Mouse (Mus musculus): Measurements from ENCODE around the gene Ccr7. TPM values are rescaled to one million over a fixed set of nuclear protein-coding genes. Genes with fewer than 3 reads are reported as not detected.

The Ccr7 gene
- 0.09 TPM in 1 of 2 replicates, not detected in the other for polyA plus RNA-seq (2015; fragmentation: Nextera tagmentation; extraction: Ambion mirVana)

- no peaks in the 10 kb centered on the region for H3K27me3 ChIP-seq (replicated peaks)
- H3K9ac ChIP-seq: no peak within 1 kb of the TSS
- H3K4me2 ChIP-seq: no peak within 1 kb of the TSS
- no peaks in the 10 kb centered on the region for H3K4me1 ChIP-seq
- ATAC-seq (replicated peaks): no peak
- no peak within 1 kb of the TSS for H3K27ac ChIP-seq
- no peaks in the 10 kb centered on the region for H3K36me3 ChIP-seq (replicated peaks)
- H3K9me3 ChIP-seq: no peaks in the 10 kb centered on the region
- no peak within 1 kb of the TSS for H3K4me3 ChIP-seq
- WGBS: 84% methylated on average over 12 of the region's 12 CpGs
Observed at GRCm38 (mm10) chr11:99154987-99155641, at the start of gene Ccr7. TSS of gene Ccr7 (minus strand) at chr11:99155077.

GRCm38 (mm10) chr11:99189154-99189582 lies 34.3 kb upstream of the Ccr7 start:
- ATAC-seq (replicated peaks): no peak
- Histone ChIP-seq H3K4me2 (no peak overlapping the region), H3K27ac (no peak overlapping the region), H3K4me3 (no peak overlapping the region), H3K9me3 (no peaks in the 10 kb centered on the region), H3K36me3 (replicated peaks) (no peaks in the 10 kb centered on the region), H3K27me3 (replicated peaks) (no peaks in the 10 kb centered on the region), H3K4me1 (no peaks in the 10 kb centered on the region), H3K9ac (no peak overlapping the region)
- WGBS: 20% methylated on average over 14 of the region's 14 CpGs

GRCm38 (mm10) chr11:99187348-99187747 lies 32.5 kb upstream of the Ccr7 start:
- no peak overlapping the region for H3K9ac ChIP-seq
- 96% methylated on average over 4 of the region's 4 CpGs for WGBS
- no peaks in the 10 kb centered on the region for H3K9me3 ChIP-seq
- no peak overlapping the region for H3K4me3 ChIP-seq
- no peaks in the 10 kb centered on the region for H3K36me3 ChIP-seq (replicated peaks)
- no peaks in the 10 kb centered on the region for H3K4me1 ChIP-seq
- no peaks in the 10 kb centered on the region for H3K27me3 ChIP-seq (replicated peaks)
- no peak overlapping the region for H3K27ac ChIP-seq
- ATAC-seq (replicated peaks): no peak
- no peak overlapping the region for H3K4me2 ChIP-seq

GRCm38 (mm10) chr11:99186836-99187235 lies 32.0 kb upstream of the Ccr7 start:
- Histone ChIP-seq H3K4me3 (no peak overlapping the region), H3K27ac (no peak overlapping the region), H3K4me2 (no peak overlapping the region), H3K36me3 (replicated peaks) (no peaks in the 10 kb centered on the region), H3K27me3 (replicated peaks) (no peaks in the 10 kb centered on the region), H3K4me1 (no peaks in the 10 kb centered on the region), H3K9ac (no peak overlapping the region), H3K9me3 (no peaks in the 10 kb centered on the region)
- ATAC-seq (replicated peaks): no peak
- WGBS: 76% methylated on average over 2 of the region's 2 CpGs

- H3K27ac ChIP-seq: no peak overlapping the region
- no peaks in the 10 kb centered on the region for H3K4me1 ChIP-seq
- ATAC-seq (replicated peaks): no peak
- H3K27me3 ChIP-seq (replicated peaks): no peaks in the 10 kb centered on the region
- no peaks in the 10 kb centered on the region for H3K9me3 ChIP-seq
- no peak overlapping the region for H3K9ac ChIP-seq
- H3K36me3 ChIP-seq (replicated peaks): no peaks in the 10 kb centered on the region
- H3K4me3 ChIP-seq: no peak overlapping the region
- no peak overlapping the region for H3K4me2 ChIP-seq
- WGBS: 80% methylated on average over 11 of the region's 11 CpGs
Observed at GRCm38 (mm10) chr11:99182575-99182974, 27.7 kb upstream of the Ccr7 start.

GRCm38 (mm10) chr11:99180071-99180470 lies 25.2 kb upstream of the Ccr7 start:
- Histone ChIP-seq H3K4me3 (no peak overlapping the region), H3K4me2 (no peak overlapping the region), H3K36me3 (replicated peaks) (no peaks in the 10 kb centered on the region), H3K27me3 (replicated peaks) (no peaks in the 10 kb centered on the region), H3K4me1 (no peaks in the 10 kb centered on the region), H3K27ac (no peak overlapping the region), H3K9ac (no peak overlapping the region), H3K9me3 (no peaks in the 10 kb centered on the region)
- ATAC-seq (replicated peaks): no peak
- WGBS: 92% methylated on average over 5 of the region's 5 CpGs

GRCm38 (mm10) chr11:99177925-99178198 lies 23.0 kb upstream of the Ccr7 start:
- Histone ChIP-seq H3K27me3 (replicated peaks) (no peaks in the 10 kb centered on the region), H3K4me1 (no peaks in the 10 kb centered on the region), H3K9ac (no peak overlapping the region), H3K4me3 (no peak overlapping the region), H3K4me2 (no peak overlapping the region), H3K27ac (no peak overlapping the region), H3K9me3 (no peaks in the 10 kb centered on the region), H3K36me3 (replicated peaks) (no peaks in the 10 kb centered on the region)
- no peak for ATAC-seq (replicated peaks)
- 65% methylated on average over 2 of the region's 3 CpGs for WGBS

- 56% methylated on average over 5 of the region's 5 CpGs for WGBS
- no peak for ATAC-seq (replicated peaks)
Observed at GRCm38 (mm10) chr11:99177054-99177924, 22.4 kb upstream of the Ccr7 start.

GRCm38 (mm10) chr11:99172002-99172401 lies 17.1 kb upstream of the Ccr7 start:
- no peak for ATAC-seq (replicated peaks)
- Histone ChIP-seq H3K9ac (no peak overlapping the region), H3K4me1 (no peaks in the 10 kb centered on the region), H3K4me2 (no peak overlapping the region), H3K36me3 (replicated peaks) (no peaks in the 10 kb centered on the region), H3K4me3 (no peak overlapping the region), H3K27ac (no peak overlapping the region), H3K9me3 (no peaks in the 10 kb centered on the region), H3K27me3 (replicated peaks) (no peaks in the 10 kb centered on the region)
- 83% methylated on average over 4 of the region's 4 CpGs for WGBS

More at GRCm38 (mm10) chr11:99177054-99177924, 22.4 kb upstream of the Ccr7 start:
- Histone ChIP-seq H3K4me2 (no peak overlapping the region), H3K27ac (no peak overlapping the region), H3K9me3 (no peaks in the 10 kb centered on the region), H3K9ac (no peak overlapping the region), H3K27me3 (replicated peaks) (no peaks in the 10 kb centered on the region), H3K4me1 (no peaks in the 10 kb centered on the region), H3K36me3 (replicated peaks) (no peaks in the 10 kb centered on the region), H3K4me3 (no peak overlapping the region)

- Histone ChIP-seq H3K4me2 (no peak overlapping the region), H3K4me1 (no peaks in the 10 kb centered on the region), H3K36me3 (replicated peaks) (no peaks in the 10 kb centered on the region), H3K9me3 (no peaks in the 10 kb centered on the region), H3K27me3 (replicated peaks) (no peaks in the 10 kb centered on the region), H3K4me3 (no peak overlapping the region), H3K27ac (no peak overlapping the region), H3K9ac (no peak overlapping the region)
- ATAC-seq (replicated peaks): no peak
- 72% methylated on average over 2 of the region's 2 CpGs for WGBS
Observed at GRCm38 (mm10) chr11:99171442-99171841, 16.6 kb upstream of the Ccr7 start.

GRCm38 (mm10) chr11:99170547-99171267 lies 15.8 kb upstream of the Ccr7 start:
- ATAC-seq (replicated peaks): no peak
- no peak overlapping the region for H3K27ac ChIP-seq
- no peaks in the 10 kb centered on the region for H3K9me3 ChIP-seq
- no peak overlapping the region for H3K4me2 ChIP-seq
- H3K36me3 ChIP-seq (replicated peaks): no peaks in the 10 kb centered on the region
- WGBS: 76% methylated on average over 12 of the region's 12 CpGs
- no peak overlapping the region for H3K4me3 ChIP-seq
- no peak overlapping the region for H3K9ac ChIP-seq
- no peaks in the 10 kb centered on the region for H3K27me3 ChIP-seq (replicated peaks)
- H3K4me1 ChIP-seq: no peaks in the 10 kb centered on the region

- Histone ChIP-seq H3K27me3 (replicated peaks) (no peaks in the 10 kb centered on the region), H3K4me1 (no peaks in the 10 kb centered on the region), H3K9me3 (no peaks in the 10 kb centered on the region), H3K9ac (no peak overlapping the region), H3K4me3 (no peak overlapping the region), H3K4me2 (no peak overlapping the region), H3K27ac (no peak overlapping the region), H3K36me3 (replicated peaks) (no peaks in the 10 kb centered on the region)
- 94% methylated on average over 6 of the region's 6 CpGs for WGBS
- no peak for ATAC-seq (replicated peaks)
Observed at GRCm38 (mm10) chr11:99170005-99170404, 15.1 kb upstream of the Ccr7 start.
